Mouse (Mus musculus) kidney, postnatal 0 days (tissue): ENCODE measurements at regions not wholly inside any gene's neighbourhood (a gene's known extent, or its start where the extent isn't known, plus 50 kb on each side); places are given as distances from the start of the nearest gene placed in this dataset.
"Not testable (repeated sequence)": the region's sequence is repeated elsewhere in the genome, so short reads cannot be mapped to it uniquely, and the experiment has no call there.

Experiments
- ATAC-seq: fragments of 200-750 bp; cut with Nextera tagmentation; replicated peaks from 2 replicates; pipeline ENCODE4 v1.8.0; 2017; ENCODE audit warnings: low read depth, moderate number of reproducible peaks, moderate TSS enrichment, moderate library complexity; ENCODE audit not compliant: low FRiP score
- DNase-seq: peaks from one replicate; pipeline ENCODE4 v3.0.0-alpha.2; 2016; ENCODE audit warnings: low spot score
- H3K27ac ChIP-seq: fragments of 300-500 bp; sonication (generic); 2 replicates; pipeline ENCODE4 v1.5.1; 2014; ENCODE audit warnings: mild to moderate bottlenecking
- H3K27me3 ChIP-seq: fragments of 300-500 bp; sonication (generic); 2 replicates; pipeline ENCODE4 v1.6.1; 2014; ENCODE audit warnings: low read length, mixed read lengths; ENCODE audit not compliant: insufficient read depth
- H3K36me3 ChIP-seq: fragments of 300-500 bp; sonication (generic); 2 replicates; pipeline ENCODE4 v1.6.1; 2014; ENCODE audit warnings: low read length, mixed read lengths; ENCODE audit not compliant: insufficient read depth
- H3K4me1 ChIP-seq: fragments of 300-500 bp; sonication (generic); replicated peaks from 2 replicates; pipeline ENCODE4 v1.6.1; 2014; ENCODE audit warnings: antibody characterized with exemption, low read length, mixed read lengths; ENCODE audit not compliant: insufficient read depth
- H3K4me2 ChIP-seq: fragments of 300-500 bp; sonication (generic); 2 replicates; pipeline ENCODE4 v1.6.1; 2014; ENCODE audit warnings: mild to moderate bottlenecking, low read length, moderate library complexity, mixed read lengths
- H3K4me3 ChIP-seq: fragments of 300-500 bp; sonication (generic); replicated peaks from 2 replicates; pipeline ENCODE4 v1.5.1; 2014; ENCODE audit warnings: low read depth, low read length
- H3K9ac ChIP-seq: fragments of 300-500 bp; sonication (generic); 2 replicates; pipeline ENCODE4 v1.6.1; 2014; ENCODE audit warnings: low read depth, low read length
- H3K9me3 ChIP-seq: fragments of 300-500 bp; sonication (generic); replicated peaks from 2 replicates; pipeline ENCODE4 v1.6.1; 2016; ENCODE audit warnings: low read length, inconsistent platforms, mixed read lengths
- CTCF ChIP-seq: IDR thresholded peaks from 2 replicates; pipeline ENCODE4 v1.5.1; 2016; ENCODE audit warnings: antibody characterized with exemption, low read depth, mild to moderate bottlenecking, moderate library complexity
- WGBS: fragments of 180-500 bp; shearing (Covaris S2); extraction: QIAGEN DNeasy Blood & Tissue Kit; methylation state at CpG from one replicate; pipeline ENCODE4 v1.1.7; 2014; 5-methylcytosine and 5-hydroxymethylcytosine counted together

DNA sequence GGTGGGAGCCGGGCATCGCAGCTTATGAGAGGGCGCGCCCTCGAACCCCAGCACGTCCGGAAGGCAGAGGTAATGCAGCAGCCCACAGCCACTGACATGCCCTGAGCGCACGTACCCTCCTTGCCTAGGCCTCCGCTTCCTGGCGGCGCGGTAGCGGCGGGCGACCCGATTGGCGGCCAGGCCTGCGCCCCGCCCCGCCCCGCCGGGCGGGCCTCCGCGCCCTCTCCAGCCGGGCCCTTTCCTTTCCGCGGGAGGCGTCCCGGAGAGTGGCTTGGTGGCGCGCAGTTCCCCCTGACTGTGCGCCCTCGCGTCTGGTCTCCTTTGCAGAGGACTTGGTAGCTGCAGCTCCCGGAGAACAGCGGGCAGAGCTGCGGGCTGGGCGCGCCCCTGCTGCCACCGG is 461.1 kb downstream of the Gm21863 start:
- not testable (repeated sequence) for H3K9me3 ChIP-seq, H3K27ac ChIP-seq, H3K9ac ChIP-seq, H3K4me2 ChIP-seq, ATAC-seq, DNase-seq, H3K4me1 ChIP-seq, H3K4me3 ChIP-seq, H3K36me3 ChIP-seq, H3K27me3 ChIP-seq
- 10% methylated on average over 33 of the region's 42 CpGs for WGBS

- H3K36me3 ChIP-seq, H3K27ac ChIP-seq, H3K4me2 ChIP-seq, H3K9ac ChIP-seq, DNase-seq, H3K4me1 ChIP-seq, ATAC-seq, H3K4me3 ChIP-seq, H3K9me3 ChIP-seq, H3K27me3 ChIP-seq: not testable (repeated sequence)
- WGBS, result 87% methylated on average over 3 of the region's 4 CpGs
Measured at GRCm38 (mm10) chr12:20426359-20426758, 472.1 kb downstream of the Gm21863 start.

GRCm38 (mm10) chr12:20464585-20464984 is 510.3 kb downstream of the Gm21863 start:
- not testable (repeated sequence) for H3K4me1 ChIP-seq, H3K4me3 ChIP-seq, H3K4me2 ChIP-seq, H3K27me3 ChIP-seq, H3K9ac ChIP-seq, H3K36me3 ChIP-seq, ATAC-seq, H3K27ac ChIP-seq, H3K9me3 ChIP-seq
- peak; percentile 47 for TF ChIP-seq CTCF
- peak; percentile 0 for DNase-seq
- 74% methylated on average over 1 of the region's 1 CpGs for WGBS
